Mouse (Mus musculus): ENCODE measurements around the gene Slc22a2.

DNA sequence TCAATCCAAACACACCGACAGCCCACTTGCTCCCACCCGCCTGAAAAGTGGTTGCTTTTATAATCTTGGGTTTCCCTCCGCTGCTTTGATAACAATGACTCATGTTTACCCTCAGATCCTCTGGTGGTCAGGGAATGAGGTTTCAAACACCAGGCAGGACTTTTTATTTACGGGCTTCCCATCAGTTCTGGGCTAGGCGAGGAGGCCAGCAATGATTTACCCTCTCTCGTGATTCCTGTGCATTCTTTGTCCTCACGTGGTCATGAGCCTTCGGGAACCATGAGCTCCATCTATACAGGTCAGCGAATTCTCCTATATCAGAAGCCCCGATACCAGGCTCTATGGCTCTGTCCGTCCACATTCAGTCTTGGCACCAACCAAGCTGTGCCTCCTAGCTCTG lies 3.0 kb downstream of the Slc22a2 start:
- TF ChIP-seq CTCF (IDR thresholded peaks at IDR 0.05; ENCODE audit: borderline replicate concordance, control insufficient read depth, extremely low read depth, insufficient read depth, low read length, poor library complexity) = no peak
- no peak for TF ChIP-seq POLR2A (IDR thresholded peaks at IDR 0.05; ENCODE audit: control insufficient read depth, extremely low read depth, insufficient read depth, low read length, poor library complexity)
